ENCODE assay signal across 19 mouse cellular contexts in the genomic region with DNA sequence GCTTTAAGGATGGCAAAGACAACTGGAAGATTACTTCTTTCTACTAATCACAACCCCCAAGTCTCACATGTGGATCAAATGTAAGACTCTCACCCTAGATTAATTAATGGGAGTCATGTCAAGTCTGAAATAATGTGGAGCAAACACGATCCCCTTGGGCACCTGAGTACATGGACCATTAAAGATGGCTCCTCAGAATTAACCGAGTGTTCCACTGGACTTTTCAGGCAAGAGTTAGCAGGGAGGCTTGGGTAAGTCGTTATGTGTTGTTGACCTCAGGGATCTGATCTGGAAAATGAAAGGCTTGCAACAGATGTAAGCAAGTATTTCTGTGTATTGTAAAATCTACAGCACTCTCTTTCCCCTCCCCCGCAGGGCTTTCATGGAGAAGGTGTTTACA.
"Had no signal": no experiment of that assay in that cellular context is flagged by ENCODE, and none has a peak within 500 bp of the region (broad histone marks: within the 10 kb centered on the region; RNA-seq: fewer than 3 reads in every experiment).

No protein-coding gene starts in this region.

- DNase-seq: lung, adult 18-20 months; lung, embryonic 14.5 days; lung, postnatal 10 days; lung, postnatal 4 days; midbrain, embryonic 14.5 days; retina, postnatal 1 day; right cerebral cortex, adult 18-20 months; right cerebral cortex, postnatal 25 days; right cerebral cortex, postnatal 4 days; spleen, adult 18-20 months; thymus, adult 18-20 months; thymus, postnatal 14 days; thymus, postnatal 36 days had no signal

- H3K9ac ChIP-seq: lung, embryonic 14.5 days; midbrain, embryonic 12.5 days; neural tube, embryonic 13.5 days; neural tube, embryonic 15.5 days had no signal

- H3K4me2 ChIP-seq: lung, embryonic 14.5 days; midbrain, embryonic 12.5 days; neural tube, embryonic 13.5 days; neural tube, embryonic 15.5 days had no signal

- H3K27me3 ChIP-seq: midbrain, embryonic 12.5 days; neural tube, embryonic 13.5 days; neural tube, embryonic 15.5 days had no signal

- H3K4me3 ChIP-seq: midbrain, embryonic 10.5 days; midbrain, embryonic 12.5 days; myocyte; neural tube, embryonic 13.5 days; neural tube, embryonic 15.5 days had no signal

- H3K27ac ChIP-seq: midbrain, embryonic 10.5 days; midbrain, embryonic 12.5 days; neural tube, embryonic 13.5 days; neural tube, embryonic 15.5 days had no signal

- H3K36me3 ChIP-seq: midbrain, embryonic 10.5 days; midbrain, embryonic 12.5 days; neural tube, embryonic 13.5 days; neural tube, embryonic 15.5 days had no signal

- ATAC-seq: midbrain, embryonic 16.5 days had no signal

- H3K4me1 ChIP-seq: midbrain, embryonic 10.5 days; midbrain, embryonic 12.5 days; neural tube, embryonic 13.5 days; neural tube, embryonic 15.5 days had no signal

- H3K9me3 ChIP-seq: midbrain, embryonic 10.5 days; midbrain, embryonic 12.5 days; neural tube, embryonic 13.5 days; neural tube, embryonic 15.5 days had no signal
